Mouse (Mus musculus): Measurements from ENCODE around the gene Stag1.
"Not testable (repeated sequence)": the region's sequence is repeated elsewhere in the genome, so short reads cannot be mapped to it uniquely, and the experiment has no call there.

DNA sequence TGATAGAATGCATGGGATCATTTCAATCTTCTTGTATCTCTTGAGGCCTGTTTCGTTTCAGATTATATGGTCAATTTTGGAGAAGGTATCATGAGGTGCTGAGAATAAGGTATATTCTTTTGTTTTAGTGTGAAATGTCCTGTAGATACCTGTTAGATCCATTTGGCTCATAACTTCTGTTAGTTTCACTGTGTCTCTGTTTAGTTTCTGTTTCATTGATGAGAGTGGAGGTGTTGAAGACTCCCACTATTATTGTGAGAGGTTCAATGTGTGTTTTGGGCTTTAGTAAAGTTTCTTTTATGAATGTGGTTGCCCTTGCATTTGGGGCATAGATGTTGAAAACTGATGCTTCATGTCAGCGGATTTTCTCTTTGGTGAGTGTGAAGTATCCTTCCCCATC, 127.2 kb downstream of the Stag1 start:
- TF ChIP-seq CTCF (IDR thresholded peaks at IDR 0.05; ENCODE audit: insufficient read depth, low read length); POLR2A (IDR thresholded peaks at IDR 0.05; ENCODE audit: borderline replicate concordance, extremely low read depth, low read depth, low read length): not testable (repeated sequence)
